8 mouse cellular contexts compared by ENCODE assay signal in the genomic region with DNA sequence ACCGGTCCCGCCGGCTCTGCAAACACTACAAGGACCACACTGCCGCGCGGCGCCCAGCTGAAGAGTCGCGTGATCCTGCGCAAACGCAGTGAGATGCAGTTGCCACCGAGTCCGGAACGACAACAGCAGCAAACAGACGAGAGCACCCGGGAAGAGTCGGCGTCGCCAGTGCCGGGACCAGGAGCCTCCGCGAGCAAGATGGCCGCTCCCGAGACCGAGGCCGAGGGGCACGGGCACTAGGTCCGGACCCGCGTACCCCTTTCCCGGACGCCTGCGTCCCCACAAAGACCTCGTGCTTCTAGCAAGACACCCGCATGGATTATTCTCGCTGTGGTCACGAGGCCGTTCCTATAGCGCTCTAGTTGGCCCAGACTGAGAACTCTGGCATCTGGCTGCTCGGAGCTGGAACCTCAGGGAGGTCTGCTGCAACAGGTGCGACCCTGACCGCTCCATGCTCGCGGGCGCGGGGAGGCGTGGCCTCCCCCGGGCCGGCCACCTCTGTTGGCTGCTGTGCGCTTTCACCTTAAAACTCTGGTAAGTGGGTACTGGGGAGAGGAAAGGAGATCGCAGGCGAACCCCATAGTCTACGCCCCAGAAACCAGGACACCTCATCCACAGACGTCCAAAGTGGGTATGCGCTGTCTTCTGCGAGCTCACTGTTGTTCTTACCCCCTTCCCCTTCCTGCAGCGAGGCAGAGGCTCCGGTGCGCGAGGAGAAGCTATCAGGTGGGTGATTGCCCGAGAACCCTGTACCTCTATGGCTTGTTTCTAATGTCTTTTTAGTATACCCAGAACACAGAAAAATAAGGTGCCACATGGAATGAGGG. TPM values are rescaled to one million over a fixed set of nuclear protein-coding genes. Genes with fewer than 3 reads are reported as not detected.
DNase-seq lines count a peak whose midpoint lies in the region; ATAC-seq and TF ChIP-seq lines count a peak whose summit lies in the region.

TSS of gene Jtb (plus strand) at position 91 of the 827 bp plus-strand sequence.

- peak within 1 kb of the TSS; percentile 82 for H3K4me2 ChIP-seq in heart, embryonic 14.5 days (ENCODE audit: low read length)
- peak within 1 kb of the TSS; percentile 67 for H3K4me2 ChIP-seq in liver, embryonic 14.5 days (ENCODE audit: low read depth)
- H3K4me2 ChIP-seq in neural tube, embryonic 11.5 days (ENCODE audit: low read depth): peak within 1 kb of the TSS; percentile 81
- peak within 1 kb of the TSS; percentile 63 for H3K4me2 ChIP-seq in stomach, postnatal 0 days (replicated peaks; ENCODE audit: low read depth)

- H3K36me3 ChIP-seq in heart, embryonic 14.5 days (ENCODE audit: control insufficient read depth, insufficient read depth, low read length): peaks cover 35% of the 10 kb centered on the region
- peaks cover 9% of the 10 kb centered on the region for H3K36me3 ChIP-seq in liver, embryonic 14.5 days (replicated peaks; ENCODE audit: control insufficient read depth, insufficient read depth, low read depth)
- H3K36me3 ChIP-seq in neural tube, embryonic 11.5 days (ENCODE audit: control insufficient read depth, insufficient read depth, low read length): no peaks in the 10 kb centered on the region
- peaks cover 9% of the 10 kb centered on the region for H3K36me3 ChIP-seq in stomach, postnatal 0 days (ENCODE audit: control insufficient read depth, insufficient read depth, low read length)

- H3K4me1 ChIP-seq in brown adipose tissue, adult 24 weeks (ENCODE audit: control insufficient read depth, insufficient read depth, insufficient read length, low read length): peaks cover 4% of the 10 kb centered on the region; the same call in 1 of the 2 replicates
- peaks cover 0 to 2% of the 10 kb centered on the region in 2 experiments; a peak in 1 of 4 replicates for H3K4me1 ChIP-seq in heart, embryonic 14.5 days (ENCODE audit: control insufficient read depth in 2 of 2, insufficient read depth in 2 of 2, low read length in 2 of 2)
- H3K4me1 ChIP-seq in liver, embryonic 14.5 days (replicated peaks; ENCODE audit: control insufficient read depth in 2 of 2, insufficient read depth in 2 of 2, low read length in 1 of 2): peaks cover 0 to 11% of the 10 kb centered on the region in 2 experiments; a peak in 3 of 4 replicates
- peaks cover 4% of the 10 kb centered on the region; the same call in 1 of the 2 replicates for H3K4me1 ChIP-seq in neural tube, embryonic 11.5 days (ENCODE audit: control insufficient read depth, insufficient read depth, low read length)
- H3K4me1 ChIP-seq in stomach, postnatal 0 days (replicated peaks; ENCODE audit: control insufficient read depth, insufficient read depth): no peaks in the 10 kb centered on the region

- no peak for TF ChIP-seq EP300 in liver, embryonic 14.5 days (IDR thresholded peaks at IDR 0.05; ENCODE audit: low read depth)
- no peak for TF ChIP-seq EP300 in stomach, postnatal 0 days (optimal IDR thresholded peaks at IDR 0.05)

- peak within 1 kb of the TSS; percentile 66 for H3K27ac ChIP-seq in brown adipose tissue, adult 24 weeks (replicated peaks; ENCODE audit: low read depth, low read length)
- peak within 1 kb of the TSS; percentile 89 to 90 for H3K27ac ChIP-seq in heart, embryonic 14.5 days (replicated peaks in 1 of 2; ENCODE audit: control insufficient read depth in 1 of 2, insufficient read depth in 1 of 2, low read depth in 2 of 2, low read length in 2 of 2)
- H3K27ac ChIP-seq in liver, embryonic 14.5 days: peak within 1 kb of the TSS; percentile 22
- peak within 1 kb of the TSS; percentile 64 for H3K27ac ChIP-seq in neural tube, embryonic 11.5 days (ENCODE audit: low read depth, low read length)
- peak within 1 kb of the TSS; percentile 93 for H3K27ac ChIP-seq in stomach, postnatal 0 days (replicated peaks)

- no peaks in the 10 kb centered on the region for H3K9me3 ChIP-seq in heart, embryonic 14.5 days (ENCODE audit: control insufficient read depth, low read length)
- no peaks in the 10 kb centered on the region; the same call in 1 of the 2 replicates for H3K9me3 ChIP-seq in liver, embryonic 14.5 days (ENCODE audit: control insufficient read depth, low read length)
- no peaks in the 10 kb centered on the region for H3K9me3 ChIP-seq in neural tube, embryonic 11.5 days (ENCODE audit: control insufficient read depth, low read length)
- no peaks in the 10 kb centered on the region for H3K9me3 ChIP-seq in stomach, postnatal 0 days (ENCODE audit: control insufficient read depth, low read length)

- peak; percentile 95 for DNase-seq in CD4-positive, CD25-positive, alpha-beta regulatory T cell, adult 2 months (ENCODE audit: low read depth, low spot score)
- DNase-seq in fibroblast of lung, adult 2 months (ENCODE audit: low read depth): peak; percentile 87
- DNase-seq in kidney, postnatal 25 days: peak; percentile 95 to 98
- DNase-seq in liver, embryonic 14.5 days (ENCODE audit: low read depth in 3 of 3, low spot score in 3 of 3): peak; percentile 77 to 81 (median 78)
- DNase-seq in neural tube, embryonic 11.5 days (ENCODE audit: low spot score): peak; percentile 93
- peak; percentile 95 for DNase-seq in stomach, postnatal 0 days (ENCODE audit: low spot score)

- H3K4me3 ChIP-seq in brown adipose tissue, adult 24 weeks (ENCODE audit: insufficient read depth, low read depth, low read length): peak within 1 kb of the TSS; percentile 87
- peak within 1 kb of the TSS; percentile 87 to 93 for H3K4me3 ChIP-seq in heart, embryonic 14.5 days (ENCODE audit: control insufficient read depth in 1 of 2, insufficient read depth in 1 of 2, low read depth in 1 of 2, low read length in 2 of 2)
- peak within 1 kb of the TSS; percentile 72 to 85 for H3K4me3 ChIP-seq in liver, embryonic 14.5 days (ENCODE audit: insufficient read depth in 1 of 2, low read depth in 2 of 2, low read length in 2 of 2)
- H3K4me3 ChIP-seq in neural tube, embryonic 11.5 days (ENCODE audit: low read depth, low read length): peak within 1 kb of the TSS; percentile 79
- H3K4me3 ChIP-seq in stomach, postnatal 0 days (ENCODE audit: low read depth, low read length): peak within 1 kb of the TSS; percentile 77

- no peak for TF ChIP-seq CTCF in liver, embryonic 14.5 days (IDR thresholded peaks at IDR 0.05; ENCODE audit: low read depth)
- no peak; the same call in 1 of the 2 replicates for TF ChIP-seq CTCF in stomach, postnatal 0 days (IDR thresholded peaks at IDR 0.05; ENCODE audit: low read depth)

- peak within 1 kb of the TSS; percentile 89 for H3K9ac ChIP-seq in heart, embryonic 14.5 days (ENCODE audit: low read length)
- H3K9ac ChIP-seq in liver, embryonic 14.5 days (replicated peaks): peak within 1 kb of the TSS; percentile 74
- peak within 1 kb of the TSS; percentile 90 for H3K9ac ChIP-seq in neural tube, embryonic 11.5 days (ENCODE audit: low read length)
- peak within 1 kb of the TSS; percentile 78 for H3K9ac ChIP-seq in stomach, postnatal 0 days (ENCODE audit: low read length)

- ATAC-seq in heart, embryonic 14.5 days (ENCODE audit: insufficient number of reproducible peaks, insufficient read depth, low FRiP score, low read depth): peak; percentile 95
- ATAC-seq in liver, embryonic 14.5 days (ENCODE audit: insufficient read depth): peak; percentile 95
- peak; percentile 92 for ATAC-seq in neural tube, embryonic 11.5 days (ENCODE audit: insufficient read depth, low FRiP score, low TSS enrichment)
- ATAC-seq in stomach, postnatal 0 days (ENCODE audit: low FRiP score, low TSS enrichment): peak; percentile 97

- no peaks in the 10 kb centered on the region for H3K27me3 ChIP-seq in heart, embryonic 14.5 days (ENCODE audit: control insufficient read depth, insufficient read depth, low read length)
- H3K27me3 ChIP-seq in liver, embryonic 14.5 days (ENCODE audit: control insufficient read depth, insufficient read depth, low read length): no peaks in the 10 kb centered on the region
- no peaks in the 10 kb centered on the region for H3K27me3 ChIP-seq in neural tube, embryonic 11.5 days (ENCODE audit: control insufficient read depth, insufficient read depth, low read length)
- H3K27me3 ChIP-seq in stomach, postnatal 0 days (ENCODE audit: control insufficient read depth, insufficient read depth, low read length): no peaks in the 10 kb centered on the region

- under 1% methylated on average over 59 of the region's 61 CpGs for WGBS in heart, embryonic 14.5 days
- under 1% methylated on average over 61 of the region's 61 CpGs for WGBS in liver, embryonic 14.5 days (ENCODE audit: insufficient replicate concordance)
- under 1% methylated on average over 61 of the region's 61 CpGs for WGBS in neural tube, embryonic 11.5 days
- WGBS in stomach, postnatal 0 days: under 1% methylated on average over 61 of the region's 61 CpGs

RNA-seq across cellular contexts. Expression of gene Jtb, which starts in this region (rescaled TPM):
- 68.2 and 97.4 TPM in 2 replicates for polyA plus RNA-seq in brown adipose tissue, adult 24 weeks (2012; ENCODE audit: insufficient read depth, insufficient read length, missing spikeins)
- 95.1 and 96.7 TPM in 2 replicates for polyA plus RNA-seq in heart, embryonic 14.5 days (2014; fragmentation: Nextera tagmentation; extraction: Ambion mirVana)
- polyA plus RNA-seq in liver, embryonic 14.5 days (2012; rRNA removed): 18.8 and 21.2 TPM in 2 replicates
- polyA plus RNA-seq in liver, embryonic 14.5 days (2014; fragmentation: Nextera tagmentation; extraction: Ambion mirVana): 48.8 and 55.9 TPM in 2 replicates
- 92.3 and 92.4 TPM in 2 replicates for polyA plus RNA-seq in neural tube, embryonic 11.5 days (2014; fragmentation: Nextera tagmentation; extraction: Ambion mirVana)
- 131 TPM in 2 replicates for polyA plus RNA-seq in stomach, postnatal 0 days (2015; fragmentation: Nextera tagmentation; extraction: Ambion mirVana)

Comparison
In these comparisons a context has a peak if more than half of its experiments do, and no peak if none do; other contexts are left out.
1. Peak in every context shown above with its lines: DNase-seq, ATAC-seq, H3K4me3 ChIP-seq and H3K27ac ChIP-seq.
2. H3K27ac ChIP-seq: peak in every context shown above with its lines; median percentile 93 in stomach, postnatal 0 days; 90 in heart, embryonic 14.5 days; 66 in brown adipose tissue, adult 24 weeks; 64 in neural tube, embryonic 11.5 days; 22 in liver, embryonic 14.5 days.